9 mouse cellular contexts compared by ENCODE assay signal in genomic region chr1:163070502-163070901, GRCm38 (mm10). TPM values are rescaled to one million over a fixed set of nuclear protein-coding genes. Genes with fewer than 3 reads are reported as not detected.
DNase-seq lines count a peak whose midpoint lies in the region; ATAC-seq and TF ChIP-seq lines count a peak whose summit lies in the region.
"Had no signal": no experiment of that assay in that cellular context is flagged by ENCODE, and none has a peak within 500 bp of the region (broad histone marks: within the 10 kb centered on the region; RNA-seq: fewer than 3 reads in every experiment).

No protein-coding gene starts in this region.

- 4% methylated on average over 1 of the region's 1 CpGs for WGBS in liver, adult 2 months
- 11% methylated on average over 1 of the region's 1 CpGs for WGBS in liver, embryonic 12.5 days (ENCODE audit: insufficient replicate concordance)

- no peaks in the 10 kb centered on the region for H3K9me3 ChIP-seq in liver, embryonic 12.5 days (replicated peaks)
- H3K9me3 ChIP-seq: limb, embryonic 13.5 days had no signal

- no peaks in the 10 kb centered on the region for H3K79me2 ChIP-seq in liver, adult 2 months (ENCODE audit: control insufficient read depth, insufficient read depth, low read length)

- no peak overlapping the region for H3K27ac ChIP-seq in liver, adult 2 months (replicated peaks; ENCODE audit: insufficient read depth, low read depth, low read length)
- no peak overlapping the region for H3K27ac ChIP-seq in liver, embryonic 12.5 days
- H3K27ac ChIP-seq: limb, embryonic 13.5 days had no signal

- no peak for ATAC-seq in liver, embryonic 12.5 days
- no peak for ATAC-seq in erythroid progenitor cell, adult 5-6 weeks (replicated peaks; ENCODE audit: low FRiP score, poor library complexity, severe bottlenecking)

- TF ChIP-seq CTCF in liver, adult 2 months (IDR thresholded peaks at IDR 0.05; ENCODE audit: low read depth, low read length), result peak; percentile 51; the same call in 1 of the 2 replicates

- no peaks in the 10 kb centered on the region for H3K36me3 ChIP-seq in liver, adult 2 months (ENCODE audit: control insufficient read depth, insufficient read depth, low read length)
- H3K36me3 ChIP-seq in liver, embryonic 12.5 days, result no peaks in the 10 kb centered on the region
- H3K36me3 ChIP-seq: limb, embryonic 13.5 days had no signal

- no peak overlapping the region for H3K4me2 ChIP-seq in liver, embryonic 12.5 days
- H3K4me2 ChIP-seq: limb, embryonic 13.5 days had no signal

- H3K4me3 ChIP-seq in liver, adult 2 months (ENCODE audit: insufficient read depth, low read depth, low read length), result no peak overlapping the region
- no peak overlapping the region for H3K4me3 ChIP-seq in liver, embryonic 12.5 days
- H3K4me3 ChIP-seq: limb, embryonic 13.5 days had no signal

- no peak for TF ChIP-seq POLR2A in liver, adult 2 months (IDR thresholded peaks at IDR 0.05; ENCODE audit: extremely low read depth, insufficient read depth, low read length)

- no peaks in the 10 kb centered on the region for H3K4me1 ChIP-seq in liver, adult 2 months (ENCODE audit: control insufficient read depth, insufficient read depth, low read length)
- no peaks in the 10 kb centered on the region for H3K4me1 ChIP-seq in liver, embryonic 12.5 days
- H3K4me1 ChIP-seq: limb, embryonic 13.5 days had no signal

- no peak overlapping the region for H3K9ac ChIP-seq in liver, adult 2 months (ENCODE audit: low read depth, low read length)
- no peak overlapping the region for H3K9ac ChIP-seq in liver, embryonic 12.5 days
- H3K9ac ChIP-seq: limb, embryonic 13.5 days had no signal

- DNase-seq in liver, adult 2 months (ENCODE audit: extremely low read depth, low read depth, low spot score), result peak; percentile 39
- peak; percentile 9 for DNase-seq in c-Kit-positive CD71-negative TER-119-negative erythroid progenitor cells, embryonic 14.5 days (ENCODE audit: low read depth)
- DNase-seq in heart, postnatal 4 days, result peak; percentile 65
- DNase-seq in layer of hippocampus, adult 8-10 months (ENCODE audit: low spot score in 2 of 2), result peak; percentile 21 to 45
- peak; percentile 65 for DNase-seq in lung, postnatal 25 days (ENCODE audit: low spot score)
- peak; percentile 8 for DNase-seq in skeletal muscle tissue, adult 2 months (ENCODE audit: low read depth, low spot score)

- H3K27me3 ChIP-seq in liver, adult 2 months (ENCODE audit: control insufficient read depth, insufficient read depth, low read length), result no peaks in the 10 kb centered on the region
- H3K27me3 ChIP-seq in liver, embryonic 12.5 days (replicated peaks), result no peaks in the 10 kb centered on the region
- H3K27me3 ChIP-seq: limb, embryonic 13.5 days had no signal

RNA-seq across cellular contexts. Expression of gene Mroh9, which starts 15.0 kb away (rescaled TPM):
- total RNA-seq in liver, adult 2 months (2014; rRNA removed), result not detected in 2 replicates
- not detected in 2 replicates for polyA plus RNA-seq in liver, adult 2 months (2012; rRNA removed)
- polyA plus RNA-seq in liver, embryonic 12.5 days (2016; fragmentation: Nextera tagmentation; extraction: Ambion mirVana), result not detected in 2 replicates
- total RNA-seq in heart, postnatal 4 days (2021), result not detected
- total RNA-seq in layer of hippocampus, adult 8-10 months (2022), result not detected
- not detected in 2 replicates for total RNA-seq in erythroid progenitor cell, adult 5-6 weeks (2015; ENCODE audit: low replicate concordance)
- not detected in 2 replicates for total RNA-seq in erythroid progenitor cell, adult 5-6 weeks (2017; ENCODE audit: low replicate concordance)
- polyA plus RNA-seq: limb, embryonic 13.5 days had no signal

Comparison
In these comparisons a context has a peak if more than half of its experiments do, and no peak if none do; other contexts are left out.
1. DNase-seq: peak in every context shown above with its lines; median percentile 65 in heart, postnatal 4 days; 65 in lung, postnatal 25 days; 39 in liver, adult 2 months; 33 in layer of hippocampus, adult 8-10 months; 9 in c-Kit-positive CD71-negative TER-119-negative erythroid progenitor cells, embryonic 14.5 days; 8 in skeletal muscle tissue, adult 2 months.